Mouse (Mus musculus): ENCODE results near the gene Epb41l4b.

- no peak for TF ChIP-seq POLR2A (IDR thresholded peaks at IDR 0.05; ENCODE audit: control insufficient read depth, low read depth, low read length)
- TF ChIP-seq CTCF (IDR thresholded peaks at IDR 0.05; ENCODE audit: control insufficient read depth, insufficient read depth, insufficient replicate concordance, low read depth, low read length): no peak
These were observed 29.6 kb downstream of the Epb41l4b start for GRCm38 (mm10) chr4:57113472-57114216.

Measured in testis, adult 2 months (tissue).